Mouse (Mus musculus) E14TG2a.4 (cell line): ENCODE measurements around the gene A930009A15Rik.
A peak's percentile ranks its signal among the peaks of the same experiment; 100 is the strongest.

Source experiments
- H3K27me3 ChIP-seq: 2 replicates; pipeline ENCODE4 v1.6.1; 2014; ENCODE audit warnings: low read length, control low read depth; ENCODE audit not compliant: insufficient read depth
- H3K36me3 ChIP-seq: 2 replicates; pipeline ENCODE4 v1.6.1; 2014; ENCODE audit warnings: low read length, control low read depth; ENCODE audit not compliant: insufficient read depth
- H3K4me1 ChIP-seq: replicated peaks from 2 replicates; pipeline ENCODE4 v1.6.1; 2014; ENCODE audit warnings: low read depth, low read length, control low read depth
- H3K4me3 ChIP-seq: replicated peaks from 2 replicates; pipeline ENCODE4 v1.5.1; 2014; ENCODE audit warnings: mild to moderate bottlenecking, low read length
- H3K9me3 ChIP-seq: 2 replicates; pipeline ENCODE4 v1.6.1; 2014; ENCODE audit warnings: low read length, control low read depth
- CTCF ChIP-seq: conservative IDR thresholded peaks from 2 replicates; pipeline ENCODE4 v1.5.1; 2014; ENCODE audit warnings: low read length
- NANOG ChIP-seq: IDR thresholded peaks from 2 replicates; pipeline ENCODE4 v1.6.1; 2014; ENCODE audit warnings: borderline replicate concordance, low read length, mixed read lengths
- POU5F1 ChIP-seq: IDR thresholded peaks from 2 replicates; pipeline ENCODE4 v1.6.1; 2014; ENCODE audit warnings: low read length, borderline replicate concordance

A930009A15Rik gene

GRCm38 (mm10) chr10:115569712-115570491 lies at the start of gene A930009A15Rik:
Gene A930009A15Rik (plus strand): TSS chr10:115569986.
- TF ChIP-seq CTCF (no peak), NANOG (no peak), POU5F1 (no peak)
- Histone ChIP-seq H3K4me3 (no peak within 1 kb of the TSS), H3K27me3 (peaks cover 11% of the 10 kb centered on the region; the same call in 1 of the 2 replicates), H3K36me3 (no peaks in the 10 kb centered on the region), H3K4me1 (no peaks in the 10 kb centered on the region), H3K9me3 (peaks cover 16% of the 10 kb centered on the region)

GRCm38 (mm10) chr10:115520200-115521080 lies 49.3 kb upstream of the A930009A15Rik start:
- peaks cover 35% of the 10 kb centered on the region for H3K4me1 ChIP-seq
- TF ChIP-seq NANOG: no peak
- no peak for TF ChIP-seq CTCF
- no peak for TF ChIP-seq POU5F1
- no peaks in the 10 kb centered on the region for H3K36me3 ChIP-seq
- no peaks in the 10 kb centered on the region for H3K9me3 ChIP-seq
- no peaks in the 10 kb centered on the region for H3K27me3 ChIP-seq
- no peak overlapping the region for H3K4me3 ChIP-seq

- TF ChIP-seq CTCF: no peak
- TF ChIP-seq POU5F1: no peak
- TF ChIP-seq NANOG: no peak
- Histone ChIP-seq H3K4me3 (no peak overlapping the region), H3K36me3 (no peaks in the 10 kb centered on the region), H3K4me1 (peaks cover 35% of the 10 kb centered on the region), H3K9me3 (no peaks in the 10 kb centered on the region), H3K27me3 (no peaks in the 10 kb centered on the region)
Measured at GRCm38 (mm10) chr10:115521081-115521451, 48.7 kb upstream of the A930009A15Rik start.

GRCm38 (mm10) chr10:115528892-115529291 lies 40.9 kb upstream of the A930009A15Rik start:
- peaks cover 11% of the 10 kb centered on the region; the same call in 1 of the 2 replicates for H3K27me3 ChIP-seq
- peaks cover 6% of the 10 kb centered on the region; the same call in 1 of the 2 replicates for H3K9me3 ChIP-seq
- H3K4me1 ChIP-seq: no peaks in the 10 kb centered on the region
- no peak overlapping the region for H3K4me3 ChIP-seq
- H3K36me3 ChIP-seq: no peaks in the 10 kb centered on the region
- TF ChIP-seq POU5F1 (no peak), NANOG (no peak), CTCF (no peak)

- H3K4me1 ChIP-seq: no peaks in the 10 kb centered on the region
- H3K4me3 ChIP-seq: no peak overlapping the region
- TF ChIP-seq CTCF: peak; percentile 14
- TF ChIP-seq POU5F1: no peak
- H3K36me3 ChIP-seq: no peaks in the 10 kb centered on the region
- H3K9me3 ChIP-seq: peaks cover 10% of the 10 kb centered on the region; the same call in 1 of the 2 replicates
- H3K27me3 ChIP-seq: peaks cover 11% of the 10 kb centered on the region; the same call in 1 of the 2 replicates
Measured at GRCm38 (mm10) chr10:115529768-115530167, 40.0 kb upstream of the A930009A15Rik start.

GRCm38 (mm10) chr10:115530746-115531145 lies 39.0 kb upstream of the A930009A15Rik start:
- Histone ChIP-seq H3K4me1 (no peaks in the 10 kb centered on the region), H3K9me3 (peaks cover 10% of the 10 kb centered on the region; the same call in 1 of the 2 replicates), H3K4me3 (no peak overlapping the region), H3K36me3 (no peaks in the 10 kb centered on the region), H3K27me3 (peaks cover 11% of the 10 kb centered on the region; the same call in 1 of the 2 replicates)
- TF ChIP-seq POU5F1 (no peak), NANOG (no peak), CTCF (no peak)

GRCm38 (mm10) chr10:115542917-115543316 lies 26.9 kb upstream of the A930009A15Rik start:
- H3K27me3 ChIP-seq: no peaks in the 10 kb centered on the region
- no peaks in the 10 kb centered on the region for H3K4me1 ChIP-seq
- H3K4me3 ChIP-seq: no peak overlapping the region
- no peaks in the 10 kb centered on the region for H3K36me3 ChIP-seq
- TF ChIP-seq CTCF: no peak
- no peak for TF ChIP-seq NANOG
- peaks cover 5% of the 10 kb centered on the region; the same call in 1 of the 2 replicates for H3K9me3 ChIP-seq

GRCm38 (mm10) chr10:115550253-115550652 lies 19.5 kb upstream of the A930009A15Rik start:
- no peak overlapping the region for H3K4me3 ChIP-seq
- peaks cover 2% of the 10 kb centered on the region; the same call in 1 of the 2 replicates for H3K9me3 ChIP-seq
- H3K27me3 ChIP-seq: no peaks in the 10 kb centered on the region
- H3K36me3 ChIP-seq: no peaks in the 10 kb centered on the region
- no peaks in the 10 kb centered on the region for H3K4me1 ChIP-seq
- TF ChIP-seq NANOG (no peak), POU5F1 (no peak), CTCF (no peak)
